Mouse (Mus musculus) lung, embryonic 14.5 days (tissue): ENCODE data around the gene Kcng3. TPM values are rescaled to one million over a fixed set of nuclear protein-coding genes. Genes with fewer than 3 reads are reported as not detected.

Source experiments
- ATAC-seq: fragments of 200-750 bp; cut with Nextera tagmentation; 2 replicates; pipeline ENCODE4 v1.8.0; 2017; ENCODE audit warnings: mild to moderate bottlenecking, moderate TSS enrichment, moderate library complexity; ENCODE audit not compliant: insufficient read depth
- DNase-seq: peaks from one replicate; pipeline ENCODE4 v3.0.0-alpha.2; 2015
- H3K27ac ChIP-seq: fragments of 300-500 bp; sonication (generic); 2 replicates; pipeline ENCODE4 v1.5.1; 2014; ENCODE audit warnings: low read depth, mild to moderate bottlenecking, moderate library complexity
- H3K27me3 ChIP-seq: fragments of 300-500 bp; sonication (generic); 2 replicates; pipeline ENCODE4 v1.6.1; 2014; ENCODE audit warnings: low read length, control low read depth; ENCODE audit not compliant: insufficient read depth
- H3K36me3 ChIP-seq: fragments of 300-500 bp; sonication (generic); 2 replicates; pipeline ENCODE4 v1.6.1; 2014; ENCODE audit warnings: control low read depth; ENCODE audit not compliant: insufficient read depth
- H3K4me1 ChIP-seq: fragments of 300-500 bp; sonication (generic); 2 replicates; pipeline ENCODE4 v1.6.1; 2014; ENCODE audit warnings: antibody characterized with exemption, control low read depth; ENCODE audit not compliant: insufficient read depth
- H3K4me2 ChIP-seq: fragments of 300-500 bp; sonication (generic); 2 replicates; pipeline ENCODE4 v1.6.1; 2014; ENCODE audit warnings: mild to moderate bottlenecking
- H3K4me3 ChIP-seq: fragments of 300-500 bp; sonication (generic); 2 replicates; pipeline ENCODE4 v1.5.1; 2014; ENCODE audit warnings: low read depth, low read length
- H3K9ac ChIP-seq: fragments of 300-500 bp; sonication (generic); 2 replicates; pipeline ENCODE4 v1.6.1; 2014
- H3K9me3 ChIP-seq: fragments of 300-500 bp; sonication (generic); 2 replicates; pipeline ENCODE4 v1.6.1; 2016; ENCODE audit warnings: low read depth, low read length, control low read depth
- CTCF ChIP-seq: IDR thresholded peaks from 2 replicates; pipeline ENCODE4 v1.5.1; 2016; ENCODE audit warnings: antibody characterized with exemption, low read depth
- WGBS: fragments of 180-500 bp; shearing (Covaris S2); extraction: QIAGEN DNeasy Blood & Tissue Kit; methylation state at CpG from one replicate; pipeline ENCODE4 v1.1.7; 2014; 5-methylcytosine and 5-hydroxymethylcytosine counted together
- polyA plus RNA-seq: library from polyadenylated mRNA; unstranded; fragments of >200 nt; fragmentation: Nextera tagmentation; extraction: Ambion mirVana; gene quantifications from 2 replicates; pipeline ENCODE4 v1.2.1, GENCODE M21; 2014

Kcng3 gene
- polyA plus RNA-seq, 1 experiment from 2014 or later: not detected

GRCm38 (mm10) chr17:83657375-83657774 is 25.7 kb upstream of the Kcng3 start:
- Histone ChIP-seq H3K27me3 (no peaks in the 10 kb centered on the region), H3K27ac (no peak overlapping the region), H3K4me2 (no peak overlapping the region), H3K9ac (no peak overlapping the region), H3K4me3 (no peak overlapping the region), H3K9me3 (no peaks in the 10 kb centered on the region), H3K4me1 (no peaks in the 10 kb centered on the region), H3K36me3 (no peaks in the 10 kb centered on the region)
- ATAC-seq (no peak), DNase-seq (no peak)
- WGBS: 78% methylated on average over 9 of the region's 9 CpGs
- no peak for TF ChIP-seq CTCF

GRCm38 (mm10) chr17:83655732-83656131 is 24.0 kb upstream of the Kcng3 start:
- H3K36me3 ChIP-seq: no peaks in the 10 kb centered on the region
- no peak overlapping the region for H3K4me3 ChIP-seq
- no peak overlapping the region for H3K27ac ChIP-seq
- H3K4me2 ChIP-seq: no peak overlapping the region
- no peak overlapping the region for H3K9ac ChIP-seq
- DNase-seq (no peak), ATAC-seq (no peak)
- H3K4me1 ChIP-seq: no peaks in the 10 kb centered on the region
- no peak for TF ChIP-seq CTCF
- no peaks in the 10 kb centered on the region for H3K27me3 ChIP-seq
- no peaks in the 10 kb centered on the region for H3K9me3 ChIP-seq
- 72% methylated on average over 3 of the region's 3 CpGs for WGBS

- Histone ChIP-seq H3K36me3 (no peaks in the 10 kb centered on the region), H3K27me3 (no peaks in the 10 kb centered on the region), H3K4me2 (no peak overlapping the region), H3K9ac (no peak overlapping the region), H3K27ac (no peak overlapping the region), H3K9me3 (no peaks in the 10 kb centered on the region), H3K4me1 (no peaks in the 10 kb centered on the region), H3K4me3 (no peak overlapping the region)
- no peak for TF ChIP-seq CTCF
- no peak for ATAC-seq
- peak; percentile 22 for DNase-seq
- WGBS: 59% methylated on average over 13 of the region's 13 CpGs
Observed at GRCm38 (mm10) chr17:83654651-83655136, 23.0 kb upstream of the Kcng3 start.

- Histone ChIP-seq H3K9me3 (no peaks in the 10 kb centered on the region), H3K36me3 (no peaks in the 10 kb centered on the region), H3K9ac (no peak overlapping the region), H3K27ac (no peak overlapping the region), H3K27me3 (no peaks in the 10 kb centered on the region), H3K4me1 (no peaks in the 10 kb centered on the region), H3K4me3 (no peak overlapping the region), H3K4me2 (no peak overlapping the region)
- WGBS: 91% methylated on average over 3 of the region's 3 CpGs
- DNase-seq (no peak), ATAC-seq (no peak)
- no peak for TF ChIP-seq CTCF
Observed at GRCm38 (mm10) chr17:83653635-83654034, 21.9 kb upstream of the Kcng3 start.

GRCm38 (mm10) chr17:83650932-83651682 is 19.4 kb upstream of the Kcng3 start:
- ATAC-seq (peak; percentile 41; the same call in 1 of the 2 replicates), DNase-seq (no peak)
- 61% methylated on average over 7 of the region's 7 CpGs for WGBS
- TF ChIP-seq CTCF: no peak
- H3K9me3 ChIP-seq: no peaks in the 10 kb centered on the region
- no peaks in the 10 kb centered on the region for H3K27me3 ChIP-seq
- no peaks in the 10 kb centered on the region for H3K36me3 ChIP-seq
- no peak overlapping the region for H3K4me2 ChIP-seq
- H3K27ac ChIP-seq: no peak overlapping the region
- no peak overlapping the region for H3K9ac ChIP-seq
- no peaks in the 10 kb centered on the region for H3K4me1 ChIP-seq
- no peak overlapping the region for H3K4me3 ChIP-seq

GRCm38 (mm10) chr17:83649986-83650385 is 18.3 kb upstream of the Kcng3 start:
- no peaks in the 10 kb centered on the region for H3K27me3 ChIP-seq
- DNase-seq (no peak), ATAC-seq (no peak)
- no peak overlapping the region for H3K4me3 ChIP-seq
- no peak overlapping the region for H3K4me2 ChIP-seq
- H3K36me3 ChIP-seq: no peaks in the 10 kb centered on the region
- no peak overlapping the region for H3K27ac ChIP-seq
- H3K4me1 ChIP-seq: no peaks in the 10 kb centered on the region
- no peaks in the 10 kb centered on the region for H3K9me3 ChIP-seq
- no peak overlapping the region for H3K9ac ChIP-seq
- WGBS: 91% methylated on average over 3 of the region's 3 CpGs
- TF ChIP-seq CTCF: no peak

GRCm38 (mm10) chr17:83647413-83647812 is 15.7 kb upstream of the Kcng3 start:
- Histone ChIP-seq H3K9ac (no peak overlapping the region), H3K36me3 (no peaks in the 10 kb centered on the region), H3K27ac (no peak overlapping the region), H3K4me2 (no peak overlapping the region), H3K4me1 (no peaks in the 10 kb centered on the region), H3K9me3 (no peaks in the 10 kb centered on the region), H3K27me3 (no peaks in the 10 kb centered on the region), H3K4me3 (no peak overlapping the region)
- WGBS: 94% methylated on average over 7 of the region's 7 CpGs
- no peak for DNase-seq
- no peak for ATAC-seq
- TF ChIP-seq CTCF: no peak
